Mouse (Mus musculus) G1E (cell line): Measurements from ENCODE around the gene Filip1.

Source experiments
- CTCF ChIP-seq: IDR thresholded peaks from 2 replicates; pipeline ENCODE4 v1.5.1; 2012; ENCODE audit warnings: low read depth, low read length, inconsistent platforms, mixed read lengths
- GATA1 ChIP-seq: IDR thresholded peaks from 2 replicates; pipeline ENCODE4 v1.6.1; 2012; ENCODE audit warnings: borderline replicate concordance, low read length, inconsistent platforms, mixed read lengths
- GATA2 ChIP-seq: IDR thresholded peaks from 2 replicates; pipeline ENCODE4 v1.6.1; 2012; ENCODE audit warnings: low read depth, low read length, inconsistent platforms, borderline replicate concordance
- POLR2AphosphoS5 ChIP-seq: IDR thresholded peaks from 2 replicates; pipeline ENCODE4 v1.6.1; 2012; ENCODE audit warnings: low read depth, low read length, inconsistent platforms; ENCODE audit not compliant: insufficient replicate concordance
- TAL1 ChIP-seq: conservative IDR thresholded peaks from 2 replicates; pipeline ENCODE4 v1.6.1; 2012; ENCODE audit warnings: low read depth, low read length, inconsistent platforms, mixed read lengths

- TF ChIP-seq CTCF, result no peak
- TF ChIP-seq GATA1, result no peak
- TF ChIP-seq GATA2, result no peak
- TF ChIP-seq POLR2AphosphoS5, result no peak
- TF ChIP-seq TAL1, result no peak
Measured at GRCm38 (mm10) chr9:79954944-79955343, 57.7 kb downstream of the Filip1 start.
